Mouse (Mus musculus): Measurements from ENCODE around the gene Nlrp6.

The Nlrp6 gene

DNA sequence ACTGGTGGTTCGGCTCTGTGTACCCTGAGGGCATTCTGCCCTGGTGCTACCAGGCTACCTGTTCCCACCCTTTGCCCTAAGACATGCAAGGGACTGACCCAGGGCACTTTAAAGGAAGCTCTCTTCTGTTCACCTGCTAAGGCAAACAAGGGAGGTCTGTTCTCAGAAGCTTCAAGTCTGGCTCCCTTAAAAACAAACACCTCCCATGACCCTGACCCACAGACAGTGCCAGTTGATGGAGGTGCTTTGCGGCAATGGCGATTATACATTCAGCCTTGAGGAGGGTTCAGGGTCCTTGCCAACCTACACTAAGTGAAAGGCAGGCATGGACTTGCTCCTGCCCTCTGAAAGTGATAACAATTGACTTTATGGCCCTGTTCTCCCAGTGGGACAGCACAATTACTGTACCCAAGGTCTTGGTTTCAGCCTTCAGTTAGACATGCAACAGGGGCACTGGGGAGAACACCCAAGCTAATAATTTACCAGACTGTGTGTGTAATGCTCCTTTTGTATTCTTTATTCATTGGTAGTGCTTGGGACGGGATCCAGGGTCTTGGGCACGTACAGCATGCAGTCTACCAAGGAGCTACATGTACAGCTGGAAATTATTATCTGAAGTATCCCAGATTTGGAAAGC, 7.7 kb upstream of the Nlrp6 start:
- peak; percentile 60 for DNase-seq

- DNase-seq, result peak; percentile 76
These were observed 6.5 kb upstream of the Nlrp6 start for GRCm38 (mm10) chr7:140914031-140914690.

GRCm38 (mm10) chr7:140919911-140920310, 791 bp upstream of the Nlrp6 start:
- no peak for DNase-seq

DNA sequence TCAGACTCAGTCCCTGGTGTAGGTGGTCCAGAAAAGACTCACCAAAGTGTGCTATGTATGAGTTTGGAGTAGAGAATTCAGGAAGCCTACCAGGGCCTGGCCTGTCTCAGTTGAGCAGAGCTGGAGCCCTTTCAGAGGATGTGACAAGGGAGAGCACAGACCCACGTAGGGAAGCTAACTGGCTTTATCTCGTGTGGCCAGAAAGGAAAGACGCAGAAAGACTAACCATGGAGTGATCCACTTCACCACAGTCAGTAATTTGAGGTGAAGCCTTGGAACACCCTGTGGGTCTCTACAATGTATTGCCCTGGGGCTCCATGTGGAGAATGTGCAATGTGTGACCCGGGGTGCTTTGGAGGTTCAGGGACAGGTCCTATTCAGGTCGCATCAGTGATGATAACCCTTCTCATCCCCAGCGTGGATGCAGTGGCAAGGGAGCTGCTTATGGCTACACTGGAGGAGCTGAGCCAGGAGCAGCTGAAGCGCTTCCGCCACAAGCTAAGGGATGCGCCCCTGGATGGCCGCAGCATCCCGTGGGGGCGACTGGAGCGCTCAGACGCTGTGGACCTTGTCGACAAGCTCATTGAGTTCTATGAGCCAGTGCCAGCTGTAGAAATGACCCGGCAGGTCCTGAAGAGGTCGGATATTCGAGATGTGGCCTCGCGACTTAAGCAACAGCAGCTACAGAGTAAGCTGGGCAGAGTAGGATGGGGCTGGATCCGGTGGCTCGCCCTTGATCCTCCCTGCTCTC, 698 bp downstream of the Nlrp6 start:
- DNase-seq, result peak; percentile 37

DNA sequence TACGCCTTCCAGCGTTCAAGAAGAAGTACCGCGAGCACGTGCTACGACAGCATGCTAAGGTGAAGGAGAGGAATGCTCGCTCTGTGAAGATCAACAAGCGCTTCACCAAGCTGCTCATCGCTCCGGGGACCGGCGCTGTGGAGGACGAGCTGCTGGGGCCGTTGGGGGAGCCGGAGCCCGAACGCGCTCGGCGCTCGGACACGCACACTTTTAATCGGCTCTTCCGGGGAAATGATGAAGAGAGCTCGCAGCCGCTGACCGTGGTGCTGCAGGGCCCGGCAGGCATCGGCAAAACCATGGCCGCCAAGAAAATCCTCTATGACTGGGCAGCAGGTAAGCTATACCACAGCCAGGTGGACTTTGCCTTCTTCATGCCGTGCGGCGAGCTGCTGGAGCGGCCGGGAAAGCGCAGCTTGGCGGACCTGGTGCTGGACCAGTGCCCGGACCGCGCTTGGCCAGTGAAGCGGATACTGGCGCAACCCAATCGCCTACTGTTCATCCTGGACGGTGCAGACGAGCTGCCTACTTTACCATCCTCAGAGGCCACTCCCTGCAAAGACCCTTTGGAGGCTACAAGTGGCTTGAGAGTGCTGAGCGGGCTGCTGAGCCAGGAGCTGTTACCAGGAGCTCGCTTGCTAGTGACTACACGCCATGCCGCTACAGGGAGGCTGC, 1.8 kb downstream of the Nlrp6 start:
- peak; percentile 93 for DNase-seq

DNA sequence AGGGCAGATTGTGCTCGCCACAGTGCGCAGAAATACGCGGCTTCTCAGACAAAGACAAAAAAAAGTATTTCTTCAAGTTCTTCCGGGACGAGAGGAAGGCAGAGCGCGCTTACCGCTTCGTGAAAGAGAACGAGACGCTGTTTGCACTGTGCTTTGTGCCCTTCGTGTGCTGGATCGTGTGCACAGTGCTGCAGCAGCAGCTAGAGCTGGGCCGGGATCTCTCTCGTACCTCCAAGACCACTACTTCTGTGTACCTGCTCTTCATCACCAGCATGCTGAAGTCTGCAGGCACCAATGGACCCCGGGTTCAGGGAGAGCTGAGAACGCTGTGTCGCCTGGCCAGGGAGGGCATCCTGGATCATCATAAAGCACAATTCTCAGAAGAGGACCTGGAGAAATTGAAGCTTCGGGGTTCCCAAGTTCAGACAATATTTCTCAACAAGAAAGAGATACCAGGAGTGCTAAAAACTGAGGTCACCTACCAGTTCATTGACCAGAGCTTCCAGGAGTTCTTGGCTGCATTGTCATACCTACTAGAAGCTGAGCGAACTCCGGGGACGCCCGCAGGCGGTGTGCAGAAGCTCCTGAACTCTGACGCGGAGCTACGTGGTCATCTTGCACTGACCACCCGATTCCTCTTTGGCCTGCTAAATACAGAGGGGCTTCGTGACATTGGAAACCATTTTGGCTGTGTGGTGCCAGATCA, 2.5 kb downstream of the Nlrp6 start:
- DNase-seq, result no peak

DNA sequence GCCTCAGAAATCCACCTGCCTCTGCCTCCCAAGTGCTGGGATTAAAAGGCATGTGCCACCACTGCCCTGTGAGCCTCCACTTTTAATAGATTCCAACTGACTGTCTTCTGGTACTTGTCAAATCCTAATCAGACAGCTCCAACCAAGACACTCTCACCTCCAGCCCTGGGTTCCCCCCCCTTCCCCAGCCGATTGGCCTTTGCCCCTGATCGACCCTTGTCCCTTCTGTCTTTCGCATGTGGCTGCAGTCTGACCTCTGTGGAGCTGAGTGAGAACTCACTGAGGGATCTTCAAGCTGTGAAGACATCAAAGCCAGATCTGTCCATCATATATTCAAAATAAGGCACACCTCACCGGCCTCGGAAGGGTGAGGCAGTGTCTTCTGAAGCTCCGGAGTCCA, 6.5 kb downstream of the Nlrp6 start:
- DNase-seq, result no peak

- DNase-seq, result no peak
These were observed 17.7 kb downstream of the Nlrp6 start for GRCm38 (mm10) chr7:140938436-140938835.

DNA sequence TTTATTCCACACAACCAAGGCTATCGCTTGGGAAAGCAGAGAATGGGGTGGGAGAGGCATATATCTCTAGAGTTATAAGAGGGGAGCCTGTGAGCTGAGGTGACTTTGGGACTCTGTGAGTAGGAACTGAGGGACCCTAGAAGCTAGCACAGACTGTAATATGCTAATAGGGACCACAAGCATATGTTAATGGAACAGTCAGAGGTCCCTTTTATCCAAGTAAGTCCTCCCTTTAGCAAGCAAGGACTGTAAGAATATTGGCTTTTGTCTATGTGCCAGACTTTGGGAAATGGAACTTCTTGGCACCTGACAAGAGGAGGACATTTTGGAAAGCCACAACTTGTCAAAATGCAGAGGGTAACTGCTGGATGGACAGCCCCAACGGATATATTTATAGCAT, 18.2 kb downstream of the Nlrp6 start:
- no peak for DNase-seq

GRCm38 (mm10) chr7:140939669-140940171, 19.0 kb downstream of the Nlrp6 start:
- DNase-seq, result no peak

DNA sequence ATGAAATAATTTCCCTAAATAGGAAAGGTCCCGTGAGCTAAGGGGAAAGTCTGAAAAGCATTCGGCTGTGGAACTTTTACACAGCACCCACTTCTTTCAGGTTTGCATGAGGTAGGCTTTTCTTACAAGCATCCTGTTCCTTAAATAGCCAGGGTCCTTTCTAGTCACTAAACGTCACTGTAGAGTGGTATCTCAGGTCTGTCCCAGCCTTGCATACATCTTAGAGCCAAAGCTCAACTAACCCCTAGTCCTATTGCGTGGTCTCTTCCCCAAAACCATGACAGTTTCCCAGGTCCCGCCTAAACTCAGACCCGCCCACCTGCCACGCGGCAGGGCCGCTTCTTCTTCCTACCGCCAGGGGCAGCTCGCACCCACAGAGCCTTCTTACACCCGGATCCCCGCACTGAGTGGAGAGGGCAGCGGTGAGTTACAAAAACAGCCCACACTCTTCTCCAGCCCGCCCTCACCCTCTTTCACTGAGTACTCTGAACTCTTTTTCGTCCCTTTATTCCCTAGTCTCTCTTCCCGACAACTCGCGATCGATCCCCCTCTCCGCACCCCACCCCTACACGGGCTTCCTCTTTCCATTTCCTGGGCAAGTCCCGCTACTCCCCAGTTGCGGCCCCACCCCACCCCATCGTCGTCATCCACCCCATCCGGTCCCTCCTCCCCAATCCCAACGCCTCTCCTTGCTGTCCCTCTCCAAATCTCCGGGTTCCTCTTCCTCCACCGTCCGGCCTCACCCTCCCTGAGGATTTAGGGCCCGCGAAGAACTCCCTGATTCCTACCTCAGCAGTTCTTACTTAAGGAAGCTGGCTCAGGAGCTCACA, 20.7 kb downstream of the Nlrp6 start, which contains the start of gene Pgghg:
TSS of gene Pgghg (plus strand) at position 170 of the 830 bp plus-strand sequence.
- DNase-seq, result peak; percentile 84

DNA sequence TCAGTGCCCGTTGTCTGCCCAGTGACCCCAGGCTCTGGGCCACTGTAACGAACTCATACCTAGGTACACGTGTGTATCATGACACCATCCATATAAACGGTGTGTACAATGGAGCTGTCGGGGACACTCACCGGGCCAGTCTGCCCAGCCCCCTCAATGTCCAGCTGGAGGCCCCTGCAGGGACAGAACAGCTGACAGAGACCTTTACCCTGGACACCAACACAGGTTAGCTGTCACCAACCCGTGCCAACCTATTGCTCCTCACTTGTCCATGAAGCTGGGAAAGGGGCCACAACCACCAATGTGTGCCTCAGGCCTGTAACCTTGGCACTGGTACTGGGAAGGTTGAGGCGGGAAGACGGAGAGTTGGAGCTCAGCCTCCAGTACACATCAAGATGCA, 21.6 kb downstream of the Nlrp6 start:
- DNase-seq, result no peak

DNA sequence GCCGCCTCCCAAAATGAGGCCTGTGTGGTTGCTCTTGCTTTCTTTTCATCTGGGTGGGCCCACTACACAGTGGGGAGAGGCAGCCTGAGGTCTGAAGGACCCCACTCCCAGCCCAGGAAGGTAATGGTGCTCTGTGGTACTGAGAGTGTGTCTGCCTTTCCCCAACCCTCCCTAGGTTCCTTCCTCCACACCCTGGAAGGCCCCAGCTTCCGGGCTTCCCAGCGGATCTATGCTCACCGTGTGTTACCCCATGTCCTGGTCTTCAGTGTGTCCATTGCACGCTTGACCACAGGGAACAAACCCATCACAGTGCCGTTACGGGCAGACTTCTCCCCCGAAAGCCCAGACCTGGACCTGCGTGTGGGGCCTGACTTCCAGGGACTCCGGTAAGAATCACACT, 22.1 kb downstream of the Nlrp6 start:
- DNase-seq, result no peak

DNA sequence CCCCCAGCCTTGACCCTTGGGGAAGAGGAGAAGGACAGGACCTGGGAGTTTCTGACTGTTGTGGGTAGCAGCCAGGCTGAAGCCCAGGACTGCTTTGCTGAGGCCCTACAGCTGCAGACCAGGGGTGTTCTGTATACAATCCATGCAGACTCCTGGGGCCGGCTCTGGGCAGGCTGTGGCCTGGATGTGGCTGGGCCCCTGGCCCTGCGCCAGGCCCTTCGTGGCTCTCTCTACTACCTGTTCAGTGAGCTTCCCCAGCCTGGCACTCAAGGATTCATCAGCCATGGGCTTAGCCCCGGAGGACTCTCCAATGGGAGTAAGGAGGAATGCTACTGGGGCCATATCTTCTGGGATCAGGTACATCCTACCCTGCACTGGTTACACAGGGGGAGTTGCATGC, 22.7 kb downstream of the Nlrp6 start:
- DNase-seq, result no peak

- no peak for DNase-seq
These were observed 23.5 kb downstream of the Nlrp6 start for GRCm38 (mm10) chr7:140944236-140944635.

DNA sequence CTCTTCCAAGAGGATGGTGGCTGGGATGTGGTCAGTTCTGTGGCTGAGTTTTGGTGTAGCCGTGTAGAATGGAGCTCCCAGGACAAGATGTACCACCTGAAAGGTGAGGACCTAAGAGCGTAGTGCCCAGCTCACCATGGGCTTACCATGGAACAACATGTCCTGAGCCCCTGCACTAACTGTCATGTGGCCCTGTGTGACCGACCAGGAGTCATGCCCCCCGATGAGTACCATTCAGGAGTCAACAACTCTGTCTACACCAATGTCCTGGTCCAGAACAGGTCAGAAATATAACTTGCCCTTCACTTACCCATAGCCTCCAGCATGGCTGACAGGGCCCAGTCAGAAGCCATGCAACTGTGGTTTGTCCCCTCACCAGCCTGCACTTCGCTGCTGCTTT, 24.5 kb downstream of the Nlrp6 start:
- no peak for DNase-seq

- no peak for DNase-seq
These were observed 25.6 kb downstream of the Nlrp6 start for GRCm38 (mm10) chr7:140946311-140946710.

GRCm38 (mm10) chr7:140946980-140947379, 26.3 kb downstream of the Nlrp6 start:
- no peak for DNase-seq

DNA sequence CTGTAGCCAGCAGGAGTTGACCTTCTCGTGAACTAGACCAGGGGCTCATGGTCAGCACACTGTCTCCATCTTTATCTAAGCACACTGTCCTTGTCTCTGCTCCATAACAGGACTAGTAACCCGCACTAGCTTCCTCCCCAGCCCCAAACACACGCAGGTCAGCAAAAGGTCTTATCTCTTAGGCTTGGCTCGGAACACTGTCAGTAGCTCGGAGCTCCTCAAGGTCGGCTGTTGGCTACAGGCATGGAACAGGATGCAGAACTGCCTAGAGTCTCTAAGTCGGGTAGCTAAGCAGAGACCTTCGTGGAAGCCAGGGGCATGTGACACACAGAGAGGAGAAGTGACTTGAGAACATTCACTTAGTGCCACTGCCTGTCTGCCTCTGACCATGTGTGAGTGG, 27.5 kb downstream of the Nlrp6 start:
- DNase-seq, result no peak

GRCm38 (mm10) chr7:140949255-140949654, 28.6 kb downstream of the Nlrp6 start:
- DNase-seq, result no peak

DNA sequence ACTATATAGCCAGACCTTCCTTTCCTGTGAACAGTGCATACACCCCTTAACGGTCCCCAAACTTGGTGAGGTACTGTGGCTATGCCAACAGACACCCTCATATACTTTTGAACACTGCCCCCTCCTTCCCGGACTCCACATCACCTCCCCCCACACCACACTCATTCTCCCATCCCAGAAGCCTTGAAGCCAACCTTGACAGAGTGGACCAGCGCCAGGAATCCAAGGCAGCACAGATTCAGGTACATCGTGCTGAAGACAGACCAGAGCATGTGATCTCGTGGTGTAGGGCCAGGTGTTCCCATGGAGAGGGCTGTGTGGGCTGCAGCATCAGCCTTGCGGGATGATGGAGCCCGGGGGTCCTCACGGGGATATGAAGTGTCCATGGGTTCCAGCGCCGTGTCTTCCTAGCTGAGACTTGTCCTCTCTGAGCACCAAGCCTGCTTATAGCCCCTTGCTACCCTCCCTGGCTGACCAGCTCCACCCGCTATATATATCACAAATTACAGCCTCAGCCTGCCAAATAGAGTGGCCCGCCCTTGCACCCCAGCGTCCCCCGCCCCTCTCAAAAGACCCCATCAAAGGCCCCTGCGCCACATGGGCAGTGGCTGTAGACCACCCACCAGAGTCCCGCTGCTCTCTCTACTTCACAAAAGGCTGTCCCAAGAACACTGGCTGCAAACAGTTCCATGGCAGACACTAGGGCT, 29.3 kb downstream of the Nlrp6 start, which contains the start of gene Ifitm5:
TSS of gene Ifitm5 (minus strand) at position 468 of the 707 bp plus-strand sequence.
- no peak for DNase-seq
